Mouse (Mus musculus) myocyte (in vitro differentiated cells): ENCODE measurements around the gene Nnat. TPM values are rescaled to one million over a fixed set of nuclear protein-coding genes. Genes with fewer than 3 reads are reported as not detected.

Source experiments
- H3K27me3 ChIP-seq: one replicate; pipeline ENCODE4 v1.6.1; 2011; ENCODE audit not compliant: control insufficient read depth, insufficient read depth, insufficient read length
- H3K36me3 ChIP-seq: one replicate; pipeline ENCODE4 v1.6.1; 2011; ENCODE audit not compliant: control insufficient read depth, insufficient read depth
- H3K4me2 ChIP-seq: one replicate; pipeline ENCODE4 v1.6.1; 2011; ENCODE audit warnings: low read depth, control low read depth
- H3K4me3 ChIP-seq: one replicate; pipeline ENCODE4 v1.5.1; 2011; ENCODE audit warnings: mild to moderate bottlenecking, control low read depth, moderate library complexity
- H3K79me2 ChIP-seq: one replicate; pipeline ENCODE4 v1.6.1; 2011; ENCODE audit not compliant: control insufficient read depth, insufficient read depth
- H3ac ChIP-seq: one replicate; pipeline ENCODE4 v1.6.1; 2011; ENCODE audit not compliant: control insufficient read depth, insufficient read length
- CEBPB ChIP-seq: IDR thresholded peaks from 2 replicates; pipeline ENCODE4 v1.6.1; 2011; ENCODE audit warnings: mild to moderate bottlenecking, moderate library complexity; ENCODE audit not compliant: poor library complexity, insufficient read depth, severe bottlenecking
- E2F4 ChIP-seq: IDR thresholded peaks from one replicate; pipeline ENCODE4 v1.6.1; 2011; ENCODE audit warnings: mild to moderate bottlenecking, control low read depth, moderate library complexity; ENCODE audit not compliant: insufficient read depth
- MAX ChIP-seq: IDR thresholded peaks from one replicate; pipeline ENCODE4 v1.6.1; 2011; ENCODE audit warnings: low read depth, mild to moderate bottlenecking, control low read depth
- MYOD1 ChIP-seq, 3 experiments: IDR thresholded peaks; one replicate each; pipeline ENCODE4 v1.6.1; 2011; ENCODE audit warnings: control low read depth in 2 of 3, low read depth in 2 of 3, mild to moderate bottlenecking in 2 of 3, moderate library complexity in 1 of 3; ENCODE audit not compliant: insufficient read length in 2 of 3, control insufficient read depth in 1 of 3
- MYOG ChIP-seq, 3 experiments: IDR thresholded peaks; one replicate each; pipeline ENCODE4 v1.6.1; 2011; ENCODE audit warnings: control low read depth in 2 of 3, low read depth in 2 of 3, mild to moderate bottlenecking in 2 of 3; ENCODE audit not compliant: insufficient read length in 2 of 3, control insufficient read depth in 1 of 3, insufficient read depth in 1 of 3
- POLR2A ChIP-seq: IDR thresholded peaks from one replicate; pipeline ENCODE4 v1.6.1; 2011; ENCODE audit warnings: low read depth, mild to moderate bottlenecking, control low read depth, moderate library complexity; ENCODE audit not compliant: insufficient read length
- POLR2AphosphoS2 ChIP-seq: IDR thresholded peaks from one replicate; pipeline ENCODE4 v1.6.1; 2011; ENCODE audit warnings: low read depth, control low read depth; ENCODE audit not compliant: insufficient read length
- REST ChIP-seq: IDR thresholded peaks from one replicate; pipeline ENCODE4 v1.6.1; 2011; ENCODE audit warnings: mild to moderate bottlenecking, control low read depth, moderate library complexity; ENCODE audit not compliant: insufficient read depth, insufficient read length
- SRF ChIP-seq: IDR thresholded peaks from one replicate; pipeline ENCODE4 v1.6.1; 2011; ENCODE audit warnings: low read depth; ENCODE audit not compliant: control insufficient read depth, insufficient read length
- TCF12 ChIP-seq: IDR thresholded peaks from one replicate; pipeline ENCODE4 v1.6.1; 2011; ENCODE audit warnings: mild to moderate bottlenecking, control low read depth; ENCODE audit not compliant: poor library complexity, insufficient read depth, severe bottlenecking
- TCF3 ChIP-seq: IDR thresholded peaks from one replicate; pipeline ENCODE4 v1.6.1; 2011; ENCODE audit warnings: low read depth, control low read depth; ENCODE audit not compliant: insufficient read length
- USF1 ChIP-seq: IDR thresholded peaks from one replicate; pipeline ENCODE4 v1.6.1; 2011; ENCODE audit warnings: low read depth, mild to moderate bottlenecking, control low read depth, moderate library complexity
- polyA plus RNA-seq: library from polyadenylated mRNA; unstranded; fragments of >200 nt; fragmentation: generic; extraction: Trizol; gene quantifications from one replicate; pipeline ENCODE4 v1.2.1, GENCODE M21; 2012; ENCODE audit warnings: missing spikeins

Gene Nnat
- polyA plus RNA-seq, 1 experiment = 1.1 TPM

DNA sequence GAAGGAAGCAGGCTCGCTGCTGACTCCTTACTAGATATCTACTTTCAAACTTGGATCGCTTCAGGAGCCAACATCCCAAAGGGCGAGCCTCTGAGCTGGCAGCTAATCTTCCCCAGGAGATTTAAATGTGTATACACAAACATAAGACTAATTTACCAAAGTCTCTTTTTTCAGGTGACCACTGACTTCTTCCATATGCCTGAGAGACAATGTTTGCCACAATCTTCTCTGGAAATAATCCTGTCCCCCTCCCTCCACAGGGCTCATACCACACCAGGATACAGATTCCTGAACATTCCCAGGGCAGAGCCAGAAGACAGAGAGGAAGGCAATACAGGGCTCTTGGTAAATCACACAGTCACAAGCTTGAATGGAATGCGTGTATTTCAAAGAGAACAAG lies 4.8 kb downstream of the Nnat start:
- Histone ChIP-seq H3K79me2 (peaks cover 51% of the 10 kb centered on the region), H3ac (no peak overlapping the region), H3K27me3 (no peaks in the 10 kb centered on the region), H3K36me3 (peaks cover 7% of the 10 kb centered on the region), H3K4me2 (peak overlapping the region; percentile 77), H3K4me3 (peak overlapping the region; percentile 64)
- TF ChIP-seq POLR2AphosphoS2 (no peak), CEBPB (no peak), MAX (no peak)

GRCm38 (mm10) chr2:157565446-157565845 lies 5.6 kb downstream of the Nnat start:
- Histone ChIP-seq H3K79me2 (peaks cover 51% of the 10 kb centered on the region), H3ac (peak overlapping the region; percentile 56), H3K4me3 (peak overlapping the region; percentile 64), H3K36me3 (peaks cover 7% of the 10 kb centered on the region), H3K27me3 (no peaks in the 10 kb centered on the region), H3K4me2 (peak overlapping the region; percentile 77)
- no peak for TF ChIP-seq REST
- no peak for TF ChIP-seq SRF
- no peak for TF ChIP-seq MAX
- TF ChIP-seq CEBPB = no peak
- no peak for TF ChIP-seq TCF12
- no peak for TF ChIP-seq TCF3
- TF ChIP-seq MYOD1 (IDR thresholded peaks at IDR 0.05; ENCODE audit: control insufficient read depth in 1 of 3, insufficient read length in 2 of 3, low read depth in 2 of 3) = no peak
- TF ChIP-seq E2F4 = no peak
- no peak for TF ChIP-seq USF1
- TF ChIP-seq POLR2AphosphoS2 = no peak
- TF ChIP-seq POLR2A = no peak
- no peak for TF ChIP-seq MYOG (IDR thresholded peaks at IDR 0.05; ENCODE audit: control insufficient read depth in 1 of 3, insufficient read depth in 1 of 3, insufficient read length in 2 of 3, low read depth in 2 of 3)

DNA sequence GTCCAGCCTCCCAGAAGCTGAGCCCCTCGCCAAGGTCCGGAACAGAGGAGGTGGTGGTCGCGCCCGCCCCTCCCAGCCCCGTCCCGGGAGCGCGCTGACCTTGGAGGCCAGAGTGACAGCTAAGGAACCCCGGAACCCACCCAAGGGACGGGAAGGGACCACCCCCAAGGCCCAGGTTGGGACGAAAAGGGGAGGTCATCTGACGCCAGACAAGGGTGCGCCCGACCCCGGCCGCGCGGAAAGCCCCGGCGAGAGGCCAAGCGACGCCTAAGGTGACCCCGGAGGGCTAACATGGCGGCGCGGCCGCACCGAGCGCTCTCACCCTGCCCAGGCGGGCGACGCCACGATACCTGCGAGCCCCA lies 6.0 kb downstream of the Nnat start:
- H3K4me3 ChIP-seq = peak overlapping the region; percentile 64
- H3K27me3 ChIP-seq = no peaks in the 10 kb centered on the region
- peak overlapping the region; percentile 56 for H3ac ChIP-seq
- TF ChIP-seq TCF3 (no peak), MYOG (IDR thresholded peaks at IDR 0.05; ENCODE audit: control insufficient read depth in 1 of 3, insufficient read depth in 1 of 3, insufficient read length in 2 of 3, low read depth in 2 of 3) (no peak), USF1 (no peak), E2F4 (no peak), MAX (no peak), SRF (no peak), POLR2A (no peak), TCF12 (no peak)
- peaks cover 47% of the 10 kb centered on the region for H3K79me2 ChIP-seq
- H3K4me2 ChIP-seq = no peak overlapping the region
- peaks cover 7% of the 10 kb centered on the region for H3K36me3 ChIP-seq

GRCm38 (mm10) chr2:157566260-157566952 lies 6.5 kb downstream of the Nnat start:
- H3K79me2 ChIP-seq = peaks cover 45% of the 10 kb centered on the region
- peak; percentile 90 for TF ChIP-seq POLR2AphosphoS2
- no peak for TF ChIP-seq USF1
- TF ChIP-seq MAX = peak; percentile 100
- peak; percentile 88 for TF ChIP-seq POLR2A
- TF ChIP-seq MYOD1 (IDR thresholded peaks at IDR 0.05; ENCODE audit: control insufficient read depth in 1 of 3, insufficient read length in 2 of 3, low read depth in 2 of 3) = peak in 1 of 3 experiments; percentile 34
- no peak for TF ChIP-seq TCF3
- peak overlapping the region; percentile 87 for H3K4me2 ChIP-seq
- H3K4me3 ChIP-seq = peak overlapping the region; percentile 64
- H3K27me3 ChIP-seq = no peaks in the 10 kb centered on the region
- H3K36me3 ChIP-seq = peaks cover 7% of the 10 kb centered on the region
- H3ac ChIP-seq = peak overlapping the region; percentile 56

GRCm38 (mm10) chr2:157567235-157567961 lies 7.5 kb downstream of the Nnat start:
- H3K27me3 ChIP-seq = no peaks in the 10 kb centered on the region
- no peak overlapping the region for H3ac ChIP-seq
- H3K36me3 ChIP-seq = peaks cover 3% of the 10 kb centered on the region
- TF ChIP-seq USF1 = no peak
- no peak for TF ChIP-seq POLR2A
- TF ChIP-seq TCF3 = no peak
- no peak for TF ChIP-seq CEBPB
- TF ChIP-seq POLR2AphosphoS2 = no peak
- no peak for TF ChIP-seq MYOD1 (IDR thresholded peaks at IDR 0.05; ENCODE audit: control insufficient read depth in 1 of 3, insufficient read length in 2 of 3, low read depth in 2 of 3)
- H3K4me3 ChIP-seq = peak overlapping the region; percentile 64
- H3K4me2 ChIP-seq = peak overlapping the region; percentile 87
- peaks cover 36% of the 10 kb centered on the region for H3K79me2 ChIP-seq
